Mouse (Mus musculus): ENCODE results near the gene Sstr3. TPM values are rescaled to one million over a fixed set of nuclear protein-coding genes. Genes with fewer than 3 reads are reported as not detected.

Sstr3 gene
- polyA plus RNA-seq, 1 experiment from 2014 or later = 0.23 TPM

- no peak overlapping the region for H3K4me3 ChIP-seq (ENCODE audit: low read length)
- no peaks in the 10 kb centered on the region for H3K9me3 ChIP-seq (ENCODE audit: control insufficient read depth, low read length)
- 74% methylated on average over 9 of the region's 9 CpGs for WGBS
- no peak overlapping the region for H3K4me2 ChIP-seq (replicated peaks; ENCODE audit: low read depth, low read length)
- H3K27ac ChIP-seq (ENCODE audit: low read depth, low read length) = no peak overlapping the region
- H3K36me3 ChIP-seq (ENCODE audit: control insufficient read depth, insufficient read depth, low read length) = no peaks in the 10 kb centered on the region
- no peak overlapping the region for H3K9ac ChIP-seq (ENCODE audit: low read depth, low read length)
- H3K4me1 ChIP-seq (ENCODE audit: control insufficient read depth, insufficient read depth, low read length) = no peaks in the 10 kb centered on the region
- H3K27me3 ChIP-seq (ENCODE audit: control insufficient read depth, insufficient read depth, low read length) = no peaks in the 10 kb centered on the region
- no peak for ATAC-seq (ENCODE audit: low FRiP score, low TSS enrichment)
Observed at GRCm38 (mm10) chr15:78567608-78568120, 23.2 kb upstream of the Sstr3 start.

DNA sequence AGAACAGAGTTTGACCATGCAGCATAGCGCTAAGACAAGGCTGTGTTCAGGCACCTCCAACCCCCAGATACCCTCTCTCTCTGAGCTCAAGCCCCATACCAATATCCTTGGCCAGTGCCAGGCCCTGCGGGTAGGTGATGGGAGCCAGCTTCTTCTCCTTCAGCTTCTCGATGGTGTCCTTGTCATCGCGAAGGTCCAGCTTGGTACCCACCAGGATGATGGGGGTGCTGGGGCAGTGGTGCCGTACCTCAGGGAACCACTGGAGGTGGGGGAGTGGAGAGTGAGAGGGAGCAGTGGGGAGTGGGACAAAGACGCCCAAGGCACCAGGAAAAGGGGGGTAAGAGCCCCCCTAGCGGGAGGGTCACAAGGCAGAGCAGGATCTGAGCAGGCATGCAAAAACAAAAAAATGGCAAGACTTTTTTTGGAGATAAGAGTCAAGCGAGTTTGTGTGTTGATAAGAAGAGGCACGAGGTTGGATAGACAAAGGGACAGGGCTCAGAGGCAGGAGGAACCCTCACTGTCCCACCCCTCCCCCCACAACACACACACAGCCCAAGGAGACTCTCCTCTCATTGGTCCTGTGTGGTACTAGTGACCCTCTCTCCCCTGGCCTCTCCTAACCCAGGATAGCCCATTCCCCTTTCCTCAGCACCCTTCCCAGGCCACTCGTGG, 20.4 kb upstream of the Sstr3 start:
- Histone ChIP-seq H3K27ac (ENCODE audit: low read depth, low read length) (no peak overlapping the region), H3K4me1 (ENCODE audit: control insufficient read depth, insufficient read depth, low read length) (no peaks in the 10 kb centered on the region), H3K9me3 (ENCODE audit: control insufficient read depth, low read length) (no peaks in the 10 kb centered on the region), H3K27me3 (ENCODE audit: control insufficient read depth, insufficient read depth, low read length) (no peaks in the 10 kb centered on the region), H3K4me2 (replicated peaks; ENCODE audit: low read depth, low read length) (no peak overlapping the region), H3K36me3 (ENCODE audit: control insufficient read depth, insufficient read depth, low read length) (no peaks in the 10 kb centered on the region), H3K9ac (ENCODE audit: low read depth, low read length) (no peak overlapping the region), H3K4me3 (ENCODE audit: low read length) (no peak overlapping the region)
- no peak for ATAC-seq (ENCODE audit: low FRiP score, low TSS enrichment)
- WGBS = 71% methylated on average over 11 of the region's 11 CpGs

GRCm38 (mm10) chr15:78563937-78564336, 19.5 kb upstream of the Sstr3 start:
- ATAC-seq (ENCODE audit: low FRiP score, low TSS enrichment) = no peak
- Histone ChIP-seq H3K27me3 (ENCODE audit: control insufficient read depth, insufficient read depth, low read length) (no peaks in the 10 kb centered on the region), H3K36me3 (ENCODE audit: control insufficient read depth, insufficient read depth, low read length) (no peaks in the 10 kb centered on the region), H3K9me3 (ENCODE audit: control insufficient read depth, low read length) (no peaks in the 10 kb centered on the region), H3K4me2 (replicated peaks; ENCODE audit: low read depth, low read length) (no peak overlapping the region), H3K4me3 (ENCODE audit: low read length) (no peak overlapping the region), H3K4me1 (ENCODE audit: control insufficient read depth, insufficient read depth, low read length) (peaks cover 9% of the 10 kb centered on the region; the same call in 1 of the 2 replicates), H3K27ac (ENCODE audit: low read depth, low read length) (no peak overlapping the region), H3K9ac (ENCODE audit: low read depth, low read length) (no peak overlapping the region)
- 68% methylated on average over 5 of the region's 5 CpGs for WGBS

- H3K27ac ChIP-seq (ENCODE audit: low read depth, low read length) = no peak overlapping the region
- no peak overlapping the region for H3K9ac ChIP-seq (ENCODE audit: low read depth, low read length)
- no peaks in the 10 kb centered on the region for H3K9me3 ChIP-seq (ENCODE audit: control insufficient read depth, low read length)
- no peak for ATAC-seq (ENCODE audit: low FRiP score, low TSS enrichment)
- no peaks in the 10 kb centered on the region for H3K27me3 ChIP-seq (ENCODE audit: control insufficient read depth, insufficient read depth, low read length)
- no peak overlapping the region for H3K4me3 ChIP-seq (ENCODE audit: low read length)
- WGBS = 95% methylated on average over 3 of the region's 3 CpGs
- peaks cover 11% of the 10 kb centered on the region; the same call in 1 of the 2 replicates for H3K4me1 ChIP-seq (ENCODE audit: control insufficient read depth, insufficient read depth, low read length)
- H3K4me2 ChIP-seq (replicated peaks; ENCODE audit: low read depth, low read length) = no peak overlapping the region
- no peaks in the 10 kb centered on the region for H3K36me3 ChIP-seq (ENCODE audit: control insufficient read depth, insufficient read depth, low read length)
Observed at GRCm38 (mm10) chr15:78563344-78563743, 18.9 kb upstream of the Sstr3 start.

DNA sequence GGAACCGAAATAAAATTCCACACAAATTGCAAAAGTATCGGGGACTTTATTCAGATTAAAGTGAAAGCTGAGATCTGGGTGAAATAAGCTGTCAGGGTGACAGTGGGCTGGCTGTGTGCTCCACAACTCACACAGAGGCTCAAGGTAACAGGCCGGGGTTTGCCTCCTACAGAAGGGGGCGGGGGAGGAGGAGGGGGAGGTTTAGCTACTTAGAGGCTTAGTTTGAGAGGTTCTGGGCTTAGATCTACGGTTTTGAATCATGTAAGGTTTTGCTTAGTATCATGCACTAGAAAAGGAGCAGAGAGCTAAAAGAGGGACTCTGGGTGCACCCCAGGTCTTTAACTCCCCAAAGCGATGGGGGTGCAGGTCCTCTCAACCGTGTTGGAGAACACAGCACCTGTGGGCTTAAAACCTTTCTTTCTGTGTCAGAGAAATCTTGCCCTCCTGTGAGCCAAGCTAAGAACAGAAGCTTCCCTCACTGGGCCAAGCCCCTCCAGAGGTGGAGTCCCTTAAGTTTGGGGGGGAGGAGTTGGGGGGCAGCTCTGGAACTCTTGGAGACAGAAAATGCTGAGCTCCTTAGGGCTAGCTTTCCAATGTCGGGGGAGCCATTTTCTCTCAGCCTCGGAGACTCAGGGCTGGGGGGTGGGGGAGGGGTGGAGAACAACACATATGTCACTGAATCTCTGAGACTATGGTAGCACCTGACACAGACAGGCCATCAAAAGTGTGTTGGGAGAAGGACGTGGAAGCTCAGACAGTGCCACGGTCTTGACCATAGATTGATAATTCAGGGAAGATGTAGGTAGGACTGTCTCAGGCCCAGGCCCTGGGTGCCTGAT, 14.9 kb upstream of the Sstr3 start:
- no peak overlapping the region for H3K4me3 ChIP-seq (ENCODE audit: low read length)
- H3K4me2 ChIP-seq (replicated peaks; ENCODE audit: low read depth, low read length) = no peak overlapping the region
- no peaks in the 10 kb centered on the region for H3K36me3 ChIP-seq (ENCODE audit: control insufficient read depth, insufficient read depth, low read length)
- 57% methylated on average over 11 of the region's 11 CpGs for WGBS
- H3K4me1 ChIP-seq (ENCODE audit: control insufficient read depth, insufficient read depth, low read length) = peaks cover 14% of the 10 kb centered on the region; the same call in 1 of the 2 replicates
- H3K9ac ChIP-seq (ENCODE audit: low read depth, low read length) = no peak overlapping the region
- no peak for ATAC-seq (ENCODE audit: low FRiP score, low TSS enrichment)
- H3K27ac ChIP-seq (ENCODE audit: low read depth, low read length) = no peak overlapping the region
- H3K9me3 ChIP-seq (ENCODE audit: control insufficient read depth, low read length) = no peaks in the 10 kb centered on the region
- H3K27me3 ChIP-seq (ENCODE audit: control insufficient read depth, insufficient read depth, low read length) = no peaks in the 10 kb centered on the region

DNA sequence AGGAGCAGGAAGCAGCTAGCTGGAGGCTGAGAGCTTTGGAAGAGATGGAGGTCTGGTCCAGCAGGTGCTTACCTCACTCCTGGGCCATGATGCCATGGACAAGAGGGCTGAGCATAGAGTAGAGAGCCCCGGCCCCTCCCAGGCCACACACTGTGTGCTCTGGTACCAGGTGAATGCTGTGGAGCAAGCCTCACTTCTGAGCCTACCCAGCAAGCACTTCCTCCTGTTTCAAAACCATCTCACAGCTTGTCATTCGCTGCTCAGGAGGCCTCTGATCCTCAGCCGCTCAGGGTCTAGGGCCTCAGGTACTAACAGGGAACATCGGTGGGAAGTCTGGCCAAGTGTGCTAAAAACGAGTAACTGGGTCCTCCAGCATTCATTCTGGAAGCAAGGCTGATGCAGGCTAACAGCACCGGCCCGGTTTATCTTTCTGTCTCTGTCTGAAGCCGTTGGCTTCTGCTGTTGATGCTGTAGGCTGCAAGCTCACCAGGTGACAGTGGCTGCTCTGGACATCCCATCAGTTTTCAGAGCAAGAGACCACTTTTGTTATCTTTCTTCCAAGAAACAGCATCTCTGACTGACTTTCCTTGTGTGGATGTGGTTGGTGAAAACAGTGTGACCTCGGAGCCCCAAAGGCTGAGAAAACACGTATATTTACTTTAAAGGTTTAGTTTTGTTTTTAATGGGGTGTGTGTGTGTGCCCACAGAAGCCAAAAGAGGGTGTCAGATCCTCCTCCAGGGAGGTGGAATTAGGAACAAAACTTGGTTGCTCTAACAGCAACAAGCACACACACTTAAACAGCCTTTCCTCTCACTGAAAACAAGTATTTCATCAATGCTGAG, 13.4 kb upstream of the Sstr3 start:
- WGBS = 67% methylated on average over 10 of the region's 10 CpGs
- Histone ChIP-seq H3K36me3 (ENCODE audit: control insufficient read depth, insufficient read depth, low read length) (no peaks in the 10 kb centered on the region), H3K4me3 (ENCODE audit: low read length) (no peak overlapping the region), H3K4me1 (ENCODE audit: control insufficient read depth, insufficient read depth, low read length) (peaks cover 14% of the 10 kb centered on the region; the same call in 1 of the 2 replicates), H3K27ac (ENCODE audit: low read depth, low read length) (no peak overlapping the region), H3K9me3 (ENCODE audit: control insufficient read depth, low read length) (peaks cover 3% of the 10 kb centered on the region), H3K9ac (ENCODE audit: low read depth, low read length) (no peak overlapping the region), H3K27me3 (ENCODE audit: control insufficient read depth, insufficient read depth, low read length) (no peaks in the 10 kb centered on the region), H3K4me2 (replicated peaks; ENCODE audit: low read depth, low read length) (no peak overlapping the region)
- no peak; the same call in 1 of the 2 replicates for ATAC-seq (ENCODE audit: low FRiP score, low TSS enrichment)

DNA sequence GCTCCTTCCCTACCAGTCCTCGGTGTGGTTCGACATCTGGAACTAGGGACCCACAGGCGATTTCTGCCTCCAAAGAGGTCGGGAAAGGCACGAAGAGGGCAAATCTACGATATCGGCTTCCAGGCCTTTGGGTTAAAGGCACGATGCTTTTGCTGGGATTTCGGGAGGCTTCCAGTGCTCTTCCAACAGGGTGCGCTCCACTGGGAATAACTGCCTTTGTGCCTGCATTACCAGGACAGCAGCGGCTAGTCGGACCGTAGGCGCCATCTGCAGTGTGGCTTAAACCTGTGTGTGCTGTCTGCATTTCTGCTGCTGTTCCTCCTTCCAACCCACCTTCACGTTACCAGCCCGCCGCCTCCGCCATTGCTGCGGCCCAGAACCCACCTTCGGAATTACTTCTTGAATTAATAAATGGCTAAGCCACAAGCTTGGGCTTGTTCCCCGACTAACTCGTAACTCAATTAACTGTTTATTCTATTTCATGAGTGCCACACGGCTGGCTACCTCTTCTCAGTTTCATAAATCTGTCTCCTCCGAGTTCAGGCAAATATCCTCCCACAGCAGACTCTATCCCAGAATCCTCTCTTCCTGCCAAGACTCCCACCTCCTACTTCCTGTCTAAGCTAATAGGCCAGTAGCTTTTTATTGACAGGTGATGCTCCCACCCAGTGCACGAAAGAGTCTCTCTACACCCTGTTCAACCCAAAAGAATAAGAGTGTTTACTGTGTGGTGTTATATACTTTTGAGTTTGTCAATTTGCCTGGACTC, 10.2 kb upstream of the Sstr3 start:
- ATAC-seq (ENCODE audit: low FRiP score, low TSS enrichment) = no peak

GRCm38 (mm10) chr15:78549189-78549734, 4.8 kb upstream of the Sstr3 start:
- no peaks in the 10 kb centered on the region; the same call in 1 of the 2 replicates for H3K4me1 ChIP-seq (ENCODE audit: control insufficient read depth, insufficient read depth, low read length)
- H3K9ac ChIP-seq (ENCODE audit: low read depth, low read length) = no peak overlapping the region
- H3K27me3 ChIP-seq (ENCODE audit: control insufficient read depth, insufficient read depth, low read length) = 0 out of 2 replicates have a peak, but pooled peaks cover 5% of the 10 kb centered on the region
- ATAC-seq (ENCODE audit: low FRiP score, low TSS enrichment) = peak; percentile 41; the same call in 1 of the 2 replicates
- no peak overlapping the region for H3K4me3 ChIP-seq (ENCODE audit: low read length)
- no peaks in the 10 kb centered on the region for H3K36me3 ChIP-seq (ENCODE audit: control insufficient read depth, insufficient read depth, low read length)
- H3K27ac ChIP-seq (ENCODE audit: low read depth, low read length) = no peak overlapping the region
- H3K4me2 ChIP-seq (replicated peaks; ENCODE audit: low read depth, low read length) = no peak overlapping the region
- WGBS = 67% methylated on average over 4 of the region's 4 CpGs
- H3K9me3 ChIP-seq (ENCODE audit: control insufficient read depth, low read length) = peaks cover 9% of the 10 kb centered on the region

More for the DNA sequence above, 10.2 kb upstream of the Sstr3 start:
- H3K9ac ChIP-seq (ENCODE audit: low read depth, low read length) = no peak overlapping the region
- peak overlapping the region; percentile 6; the same call in 1 of the 2 replicates for H3K4me3 ChIP-seq (ENCODE audit: low read length)
- no peaks in the 10 kb centered on the region for H3K36me3 ChIP-seq (ENCODE audit: control insufficient read depth, insufficient read depth, low read length)
- peaks cover 9% of the 10 kb centered on the region for H3K9me3 ChIP-seq (ENCODE audit: control insufficient read depth, low read length)
- H3K4me1 ChIP-seq (ENCODE audit: control insufficient read depth, insufficient read depth, low read length) = peaks cover 13% of the 10 kb centered on the region; the same call in 1 of the 2 replicates
- no peak overlapping the region for H3K27ac ChIP-seq (ENCODE audit: low read depth, low read length)
- WGBS = 63% methylated on average over 25 of the region's 25 CpGs
- peak overlapping the region; percentile 24; the same call in 1 of the 2 replicates for H3K4me2 ChIP-seq (replicated peaks; ENCODE audit: low read depth, low read length)
- no peaks in the 10 kb centered on the region for H3K27me3 ChIP-seq (ENCODE audit: control insufficient read depth, insufficient read depth, low read length)

All from kidney, embryonic 14.5 days (tissue).